In genomic region chr12:4914944-4915343, GRCm38 (mm10) we compare ENCODE assay signal across 21 mouse cellular contexts. TPM values are rescaled to one million over a fixed set of nuclear protein-coding genes. Genes with fewer than 3 reads are reported as not detected.
A peak's percentile ranks its signal among the peaks of the same experiment; 100 is the strongest.
DNase-seq lines count a peak whose midpoint lies in the region; TF ChIP-seq lines count a peak whose summit lies in the region.
"Had no signal": no experiment of that assay in that cellular context is flagged by ENCODE, and none has a peak within 500 bp of the region (broad histone marks: within the 10 kb centered on the region; RNA-seq: fewer than 3 reads in every experiment).

No protein-coding gene starts in this region.

- H3K27me3 ChIP-seq in ES-Bruce4 (ENCODE audit: control insufficient read depth, insufficient read depth, low read length, poor library complexity, severe bottlenecking), result no peaks in the 10 kb centered on the region
- H3K27me3 ChIP-seq: embryonic facial prominence, embryonic 13.5 days; embryonic facial prominence, embryonic 15.5 days; forebrain, embryonic 12.5 days; Patski had no signal

- TF ChIP-seq CTCF in ES-Bruce4 (IDR thresholded peaks at IDR 0.05; ENCODE audit: low read depth, low read length), result no peak

- no peak for TF ChIP-seq POLR2A in ES-Bruce4 (IDR thresholded peaks at IDR 0.05; ENCODE audit: insufficient read depth, low read length)

- no peak for TF ChIP-seq EP300 in ES-Bruce4 (IDR thresholded peaks at IDR 0.05; ENCODE audit: insufficient read depth, low read depth, low read length)

- H3K9me3 ChIP-seq in ES-Bruce4 (replicated peaks; ENCODE audit: control insufficient read depth, insufficient read depth, low read length, poor library complexity, severe bottlenecking), result no peaks in the 10 kb centered on the region
- H3K9me3 ChIP-seq: embryonic facial prominence, embryonic 13.5 days; embryonic facial prominence, embryonic 15.5 days; forebrain, embryonic 10.5 days; forebrain, embryonic 12.5 days; G1E had no signal

- no peaks in the 10 kb centered on the region for H3K36me3 ChIP-seq in ES-Bruce4 (ENCODE audit: control insufficient read depth, insufficient read depth, low read length, poor library complexity, severe bottlenecking)
- H3K36me3 ChIP-seq: embryonic facial prominence, embryonic 13.5 days; embryonic facial prominence, embryonic 15.5 days; forebrain, embryonic 10.5 days; forebrain, embryonic 12.5 days; G1E had no signal

- H3K4me1 ChIP-seq in ES-Bruce4 (ENCODE audit: control insufficient read depth, insufficient read depth, low read length), result no peaks in the 10 kb centered on the region

- peak overlapping the region; percentile 89 for H3K27ac ChIP-seq in ES-Bruce4 (ENCODE audit: insufficient read depth, low read length)
- H3K27ac ChIP-seq: embryonic facial prominence, embryonic 13.5 days; embryonic facial prominence, embryonic 15.5 days; forebrain, embryonic 10.5 days; forebrain, embryonic 12.5 days had no signal

- H3K9ac ChIP-seq in ES-Bruce4 (ENCODE audit: low read depth, poor library complexity, severe bottlenecking), result no peak overlapping the region
- H3K9ac ChIP-seq: embryonic facial prominence, embryonic 13.5 days; embryonic facial prominence, embryonic 15.5 days; forebrain, embryonic 12.5 days had no signal

- peak; percentile 91 for DNase-seq in ES-CJ7 (ENCODE audit: low read depth, low spot score)
- peak; percentile 83 for DNase-seq in R1 (ENCODE audit: low read depth, low spot score)
- DNase-seq in urinary bladder, postnatal 36 days (ENCODE audit: low spot score in 2 of 2), result no peak
- no peak for DNase-seq in thymus, postnatal 0 days (ENCODE audit: low spot score)
- DNase-seq in layer of hippocampus, postnatal 10 days (ENCODE audit: low spot score in 2 of 2), result no peak
- DNase-seq: adrenal gland, postnatal 10 days; adrenal gland, postnatal 25 days; cerebellum, adult 11-12 months; cerebellum, adult 8-10 months; cerebellum, adult 9-11 months; cerebellum, postnatal 14 days; cerebellum, postnatal 36 days; embryo, embryonic 11 days had no signal

- H3K4me3 ChIP-seq in ES-Bruce4 (ENCODE audit: low read depth, low read length), result no peak overlapping the region
- H3K4me3 ChIP-seq: embryonic facial prominence, embryonic 13.5 days; embryonic facial prominence, embryonic 15.5 days; erythroblast, embryonic 14.5 days; forebrain, embryonic 10.5 days; forebrain, embryonic 12.5 days had no signal

RNA-seq across cellular contexts. Expression of gene Atad2b, which starts 2.2 kb away (rescaled TPM):
- 28.7 and 34.1 TPM in 2 replicates for polyA plus RNA-seq in ES-Bruce4 (2011; ENCODE audit: insufficient read depth, insufficient read length, low read depth, missing spikeins)
- polyA plus RNA-seq in thymus, postnatal 0 days (2015; fragmentation: Nextera tagmentation; extraction: Ambion mirVana), result 12.1 and 17.0 TPM in 2 replicates
- total RNA-seq in layer of hippocampus, postnatal 10 days (2021), result 10 to 100 TPM; 30.6 to 32.3 TPM

RNA-seq across cellular contexts. Expression of gene Ubxn2a, which starts 7.4 kb away (rescaled TPM):
- 50.3 and 69.4 TPM in 2 replicates for polyA plus RNA-seq in ES-Bruce4 (2011; ENCODE audit: insufficient read depth, insufficient read length, low read depth, missing spikeins)
- 21.2 and 27.7 TPM in 2 replicates for polyA plus RNA-seq in thymus, postnatal 0 days (2015; fragmentation: Nextera tagmentation; extraction: Ambion mirVana)
- total RNA-seq in layer of hippocampus, postnatal 10 days (2021), result 10 to 100 TPM; 39.7 to 45.4 TPM

RNA-seq across cellular contexts. Expression of gene Mfsd2b, which starts 40.8 kb away (rescaled TPM):
- 2.2 and 3.1 TPM in 2 replicates for polyA plus RNA-seq in ES-Bruce4 (2011; ENCODE audit: insufficient read depth, insufficient read length, low read depth, missing spikeins)
- polyA plus RNA-seq in thymus, postnatal 0 days (2015; fragmentation: Nextera tagmentation; extraction: Ambion mirVana), result 0.16 and 0.32 TPM in 2 replicates
- total RNA-seq in layer of hippocampus, postnatal 10 days (2021), result under 1 TPM; 0.76 to 0.82 TPM

Comparison
In these comparisons a context has a peak if more than half of its experiments do, and no peak if none do; other contexts are left out.
1. DNase-seq: peak in ES-CJ7 (single experiment) and R1 (single experiment); none in urinary bladder, postnatal 36 days (0 of 2), thymus, postnatal 0 days (single experiment) and layer of hippocampus, postnatal 10 days (0 of 2).